Mouse (Mus musculus) bone marrow, adult 2 months (tissue): ENCODE measurements around the gene Lmo7.

Experiments
- CTCF ChIP-seq: fragments of 200-500 bp; IDR thresholded peaks from 2 replicates; pipeline ENCODE4 v1.5.1; 2011; ENCODE audit warnings: low read length, control low read depth; ENCODE audit not compliant: control insufficient read depth, insufficient read depth
- POLR2A ChIP-seq: fragments of 200-500 bp; IDR thresholded peaks from 2 replicates; pipeline ENCODE4 v1.6.1; 2011; ENCODE audit warnings: low read depth, mild to moderate bottlenecking, control low read depth, low read length, borderline replicate concordance; ENCODE audit not compliant: control insufficient read depth

- TF ChIP-seq CTCF: no peak
- no peak for TF ChIP-seq POLR2A
These were observed 18.7 kb downstream of the Lmo7 start for GRCm38 (mm10) chr14:101748436-101748835.
